Mouse (Mus musculus): Measurements from ENCODE around the gene Utp15.

DNA sequence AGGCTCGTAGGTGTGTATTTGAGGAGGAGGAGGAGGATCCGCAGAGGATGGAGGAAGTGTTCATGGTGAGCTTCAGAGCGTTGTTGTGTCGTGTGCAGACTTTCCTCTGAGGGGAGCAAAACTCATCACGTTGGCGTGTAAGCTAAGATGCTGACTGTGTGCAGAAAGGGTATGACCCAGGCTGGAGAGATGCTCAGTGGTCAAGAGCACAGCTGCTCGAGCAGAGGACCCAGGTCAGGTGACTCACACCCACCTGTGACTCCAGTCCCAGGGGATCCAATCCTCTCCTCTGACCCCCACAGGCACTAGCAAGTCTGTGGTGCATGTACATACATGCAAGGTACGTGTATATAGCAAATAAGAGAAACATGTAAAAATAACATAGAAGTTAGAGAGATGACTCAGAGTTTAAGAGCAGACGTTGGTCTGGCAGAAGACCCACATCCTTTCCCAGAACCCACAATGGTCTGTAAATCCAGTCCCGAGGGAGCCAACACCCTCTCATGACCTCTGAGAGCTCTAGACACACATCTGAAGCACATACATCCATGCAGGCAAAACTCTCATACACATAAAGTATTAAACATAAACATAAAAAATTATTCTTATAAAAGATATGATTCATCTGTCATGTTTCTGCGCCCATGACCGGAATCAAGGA lies 18.3 kb upstream of the Utp15 start:
- no peak for TF ChIP-seq GATA1 (IDR thresholded peaks at IDR 0.05; ENCODE audit: borderline replicate concordance, low read length)
- TF ChIP-seq FLI1 (IDR thresholded peaks at IDR 0.05; ENCODE audit: low read length) = no peak
